Mouse (Mus musculus): Measurements from ENCODE around the gene Trio. TPM values are rescaled to one million over a fixed set of nuclear protein-coding genes. Genes with fewer than 3 reads are reported as not detected.
A peak's percentile ranks its signal among the peaks of the same experiment; 100 is the strongest.

Gene Trio
- polyA plus RNA-seq (2016; fragmentation: Nextera tagmentation; extraction: Ambion mirVana): 24.8 and 28.8 TPM in 2 replicates

DNA sequence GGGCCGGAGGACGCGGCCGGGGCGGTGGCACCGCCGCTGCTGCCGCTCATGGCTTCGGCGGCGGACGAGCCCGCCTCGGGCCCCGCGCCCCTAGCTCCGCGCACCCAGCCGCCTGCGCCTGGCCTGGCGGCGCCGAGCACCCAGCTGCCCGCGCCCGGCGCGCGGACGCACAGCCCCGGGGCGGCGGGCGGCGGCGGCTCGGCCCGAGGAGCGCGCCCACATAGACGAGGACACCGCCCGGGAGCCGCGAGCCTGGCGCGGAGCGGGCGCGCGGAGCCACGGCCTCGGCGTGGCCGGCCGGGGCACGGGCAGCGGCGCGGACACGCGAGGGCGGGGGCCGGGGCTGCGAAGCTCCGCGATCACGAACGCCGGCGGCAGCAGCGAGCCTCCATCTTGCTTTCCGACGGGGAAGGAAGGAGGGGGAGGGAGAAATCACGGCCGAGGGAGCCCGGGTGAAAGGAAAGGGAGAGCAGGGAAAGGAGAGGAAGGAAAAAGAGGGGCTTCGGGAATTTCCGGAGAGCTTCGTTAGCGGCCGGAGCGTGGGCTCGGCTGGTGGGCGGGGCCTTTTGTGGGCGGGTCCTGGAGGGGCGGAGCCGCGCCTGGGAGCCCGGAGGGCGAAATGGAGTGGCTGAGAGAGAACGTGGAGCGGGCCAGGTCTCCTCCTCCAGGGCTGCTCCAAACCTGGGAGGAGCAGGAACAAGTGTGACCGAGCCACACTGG, at the start of gene Trio:
Gene Trio, minus strand, starts transcription at position 402 of the 720 bp plus-strand sequence.
- no peaks in the 10 kb centered on the region for H3K36me3 ChIP-seq (replicated peaks)
- H3K4me3 ChIP-seq: peak within 1 kb of the TSS; percentile 85
- peak; percentile 99 for DNase-seq (ENCODE audit: low spot score)
- WGBS: 6% methylated on average over 94 of the region's 94 CpGs
- peak within 1 kb of the TSS; percentile 96 for H3K27ac ChIP-seq (replicated peaks)
- H3K9me3 ChIP-seq: no peaks in the 10 kb centered on the region
- H3K4me1 ChIP-seq: peaks cover 42% of the 10 kb centered on the region
- peaks cover 11% of the 10 kb centered on the region; the same call in 1 of the 2 replicates for H3K27me3 ChIP-seq (replicated peaks; ENCODE audit: low read depth, poor library complexity, severe bottlenecking)

DNA sequence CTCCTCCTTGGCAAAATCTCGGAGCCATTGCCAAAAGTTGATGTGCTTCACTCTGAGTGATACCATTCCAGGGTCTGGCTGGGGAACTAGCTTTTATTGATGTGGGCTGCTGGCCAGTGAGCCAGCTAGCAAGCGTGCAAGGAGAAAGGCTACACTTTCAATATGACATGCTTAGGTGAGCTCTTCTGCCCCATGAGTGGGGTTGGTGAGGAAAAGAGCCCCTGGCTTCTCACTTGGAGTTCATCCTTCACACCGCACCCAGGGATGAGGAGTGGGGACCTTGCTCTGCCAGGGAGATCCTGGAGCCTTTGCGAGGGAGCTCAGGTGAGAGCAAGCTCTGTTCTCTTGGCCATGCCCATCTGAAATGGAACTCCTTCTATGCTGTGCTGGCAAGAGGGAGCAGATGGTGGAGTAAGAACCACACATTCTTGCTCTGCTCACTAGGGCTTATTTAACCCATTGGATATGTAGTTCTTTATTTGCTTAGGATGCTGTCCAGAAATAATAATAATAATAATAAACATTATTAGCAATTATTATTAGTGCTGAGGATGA, 48.8 kb upstream of the Trio start:
- Histone ChIP-seq H3K27ac (replicated peaks) (no peak overlapping the region), H3K27me3 (replicated peaks; ENCODE audit: low read depth, poor library complexity, severe bottlenecking) (peaks cover 17% of the 10 kb centered on the region), H3K4me3 (no peak overlapping the region), H3K36me3 (replicated peaks) (no peaks in the 10 kb centered on the region), H3K9me3 (no peaks in the 10 kb centered on the region), H3K4me1 (0 out of 2 replicates have a peak, but pooled peaks cover 5% of the 10 kb centered on the region)
- WGBS: 88% methylated on average over 4 of the region's 4 CpGs
- DNase-seq (ENCODE audit: low spot score): no peak

DNA sequence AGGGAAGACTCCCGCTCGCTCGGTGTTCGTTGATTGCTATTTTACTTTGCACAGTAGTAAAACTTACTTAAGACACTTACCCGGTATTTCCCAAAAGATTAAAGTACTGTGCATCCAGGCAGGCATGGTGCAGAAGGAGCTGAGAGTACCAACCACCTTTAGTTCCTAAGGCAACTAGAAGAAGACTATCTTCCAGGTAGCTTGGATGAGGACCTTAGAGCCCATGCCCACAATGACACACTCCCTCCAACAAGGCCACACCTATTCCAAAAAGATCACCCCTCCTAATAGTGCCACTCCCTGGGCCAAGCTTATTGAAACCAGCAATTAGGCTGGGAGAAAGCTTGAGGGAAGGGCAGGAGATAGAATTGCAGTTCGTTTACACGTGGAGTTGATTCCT, 46.0 kb upstream of the Trio start:
- Histone ChIP-seq H3K9me3 (no peaks in the 10 kb centered on the region), H3K4me1 (0 out of 2 replicates have a peak, but pooled peaks cover 5% of the 10 kb centered on the region), H3K27me3 (replicated peaks; ENCODE audit: low read depth, poor library complexity, severe bottlenecking) (peaks cover 17% of the 10 kb centered on the region), H3K27ac (replicated peaks) (no peak overlapping the region), H3K4me3 (no peak overlapping the region), H3K36me3 (replicated peaks) (no peaks in the 10 kb centered on the region)
- DNase-seq (ENCODE audit: low spot score): no peak
- 27% methylated on average over 7 of the region's 7 CpGs for WGBS

DNA sequence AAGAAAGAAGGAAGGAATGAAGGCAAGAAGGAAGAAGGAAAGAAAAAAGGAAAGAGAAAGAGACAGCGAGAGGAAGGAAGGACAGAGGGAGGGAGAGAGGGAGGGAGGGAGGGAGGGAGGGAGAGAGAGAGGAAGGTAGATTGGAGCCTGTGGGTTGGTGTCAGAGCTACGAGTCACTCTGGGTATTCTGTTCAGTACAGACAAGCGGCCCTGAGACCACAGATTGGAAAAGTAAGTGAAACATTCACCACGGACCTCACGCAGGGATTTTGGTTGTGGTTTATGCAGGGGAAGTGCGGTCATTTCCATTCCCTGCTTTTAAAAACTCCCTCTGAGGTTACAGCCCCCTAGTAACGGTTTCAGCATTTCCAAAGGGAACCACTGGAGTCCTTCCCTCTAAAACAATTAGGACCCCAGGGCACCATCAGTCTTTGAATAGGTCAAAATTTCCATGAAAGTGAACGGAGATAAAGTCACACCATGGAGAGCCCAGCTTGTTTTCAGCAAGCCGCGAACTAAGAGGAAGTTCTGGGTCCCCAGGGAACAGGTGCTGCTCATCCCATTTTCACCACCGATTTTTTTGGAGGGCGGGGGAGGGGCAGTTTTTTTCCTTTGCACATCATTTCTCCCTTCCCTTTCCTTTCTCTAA, 45.2 kb upstream of the Trio start:
- no peak for DNase-seq (ENCODE audit: low spot score)
- 3% methylated on average over 12 of the region's 12 CpGs for WGBS
- H3K4me1 ChIP-seq: 0 out of 2 replicates have a peak, but pooled peaks cover 5% of the 10 kb centered on the region
- no peak overlapping the region for H3K27ac ChIP-seq (replicated peaks)
- peak overlapping the region; percentile 23; the same call in 1 of the 2 replicates for H3K4me3 ChIP-seq
- no peaks in the 10 kb centered on the region for H3K36me3 ChIP-seq (replicated peaks)
- H3K9me3 ChIP-seq: no peaks in the 10 kb centered on the region
- H3K27me3 ChIP-seq (replicated peaks; ENCODE audit: low read depth, poor library complexity, severe bottlenecking): peaks cover 17% of the 10 kb centered on the region

DNA sequence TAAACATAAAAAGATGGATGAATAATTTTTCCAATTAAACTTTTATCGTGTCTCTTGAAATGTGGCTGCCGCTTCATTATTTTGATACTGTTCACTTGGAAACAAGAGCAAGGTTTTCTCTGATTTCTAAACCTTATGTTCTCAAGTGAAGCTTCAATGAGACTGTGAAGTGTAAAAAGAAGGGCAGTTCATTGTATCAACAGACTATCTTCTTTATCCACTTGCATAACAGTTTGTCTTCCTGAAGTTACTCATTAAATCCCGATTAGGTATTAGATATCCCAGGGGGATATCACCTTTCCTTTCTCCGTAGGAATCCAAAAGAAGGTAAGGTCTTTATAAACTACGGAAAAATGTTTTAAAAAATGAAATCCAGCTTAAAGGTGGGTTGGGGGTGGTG, 44.6 kb upstream of the Trio start:
- H3K27me3 ChIP-seq (replicated peaks; ENCODE audit: low read depth, poor library complexity, severe bottlenecking): peaks cover 17% of the 10 kb centered on the region
- H3K4me1 ChIP-seq: 0 out of 2 replicates have a peak, but pooled peaks cover 5% of the 10 kb centered on the region
- DNase-seq (ENCODE audit: low spot score): no peak
- WGBS: 57% methylated on average over 5 of the region's 5 CpGs
- no peak overlapping the region for H3K27ac ChIP-seq (replicated peaks)
- H3K36me3 ChIP-seq (replicated peaks): no peaks in the 10 kb centered on the region
- no peak overlapping the region for H3K4me3 ChIP-seq
- no peaks in the 10 kb centered on the region for H3K9me3 ChIP-seq

DNA sequence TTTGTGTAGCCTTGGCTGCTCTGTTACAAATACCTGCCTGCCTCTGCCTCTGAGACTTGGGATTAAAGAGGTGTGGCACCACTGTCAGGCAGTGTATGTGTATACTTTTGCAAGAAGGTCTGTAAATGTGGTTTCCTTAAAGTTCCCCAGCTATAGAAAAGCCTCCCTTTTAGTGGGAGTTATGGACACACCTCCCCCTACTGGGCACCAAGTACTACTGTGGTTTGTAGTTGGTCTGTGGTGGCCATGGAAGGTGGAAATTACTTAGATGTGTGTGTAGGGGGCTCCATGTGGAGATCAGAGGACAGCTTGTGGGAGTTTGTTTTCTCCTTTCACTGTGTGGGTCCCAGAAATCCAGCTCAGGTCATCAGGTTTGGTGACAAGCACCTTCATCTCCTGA, 41.7 kb upstream of the Trio start:
- Histone ChIP-seq H3K4me3 (no peak overlapping the region), H3K27ac (replicated peaks) (no peak overlapping the region), H3K4me1 (0 out of 2 replicates have a peak, but pooled peaks cover 9% of the 10 kb centered on the region), H3K36me3 (replicated peaks) (no peaks in the 10 kb centered on the region), H3K9me3 (no peaks in the 10 kb centered on the region), H3K27me3 (replicated peaks; ENCODE audit: low read depth, poor library complexity, severe bottlenecking) (peaks cover 17% of the 10 kb centered on the region)
- no peak for DNase-seq (ENCODE audit: low spot score)

DNA sequence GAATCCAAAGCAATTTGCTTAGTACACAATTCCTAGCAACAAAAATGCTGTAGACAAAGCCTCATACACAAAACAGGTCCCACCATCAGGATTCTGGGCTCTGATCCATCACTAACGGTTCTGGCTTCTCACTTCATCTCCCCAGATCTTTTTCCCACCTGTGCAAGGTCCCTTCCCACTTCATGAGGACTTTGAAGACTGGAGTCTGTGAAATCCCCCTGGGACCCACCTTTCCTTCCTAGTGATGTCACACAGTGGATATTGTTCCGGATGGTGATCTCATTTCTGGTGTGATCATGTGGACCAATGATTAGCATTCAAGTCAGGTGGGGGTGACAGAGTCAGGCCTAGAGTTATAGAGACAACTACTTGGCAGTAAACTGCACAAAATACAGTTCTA, 40.8 kb upstream of the Trio start:
- no peak overlapping the region for H3K4me3 ChIP-seq
- DNase-seq (ENCODE audit: low spot score): no peak
- 88% methylated on average over 2 of the region's 2 CpGs for WGBS
- peaks cover 13% of the 10 kb centered on the region for H3K27me3 ChIP-seq (replicated peaks; ENCODE audit: low read depth, poor library complexity, severe bottlenecking)
- H3K4me1 ChIP-seq: 0 out of 2 replicates have a peak, but pooled peaks cover 9% of the 10 kb centered on the region
- no peaks in the 10 kb centered on the region for H3K9me3 ChIP-seq
- H3K27ac ChIP-seq (replicated peaks): no peak overlapping the region
- H3K36me3 ChIP-seq (replicated peaks): no peaks in the 10 kb centered on the region

DNA sequence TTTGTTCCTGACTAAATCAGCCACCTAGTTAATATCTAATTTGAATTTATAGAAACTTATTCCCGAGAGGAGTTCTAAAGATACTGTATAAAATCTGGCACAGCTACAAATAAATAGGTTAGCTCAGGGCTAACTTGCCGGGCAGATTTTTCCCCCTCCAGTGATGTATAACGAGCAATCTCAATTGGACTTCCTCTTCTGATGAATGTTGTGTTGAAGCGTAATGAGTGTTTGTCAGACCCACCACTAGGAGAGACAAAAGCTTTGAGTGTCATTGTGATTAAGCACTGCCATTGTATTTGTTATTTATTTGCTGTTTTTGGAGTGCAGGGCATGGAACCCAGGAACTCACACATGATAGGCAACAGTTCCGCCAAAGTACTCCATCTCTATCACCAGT, 39.9 kb upstream of the Trio start:
- H3K4me3 ChIP-seq: no peak overlapping the region
- H3K4me1 ChIP-seq: peaks cover 5% of the 10 kb centered on the region
- H3K36me3 ChIP-seq (replicated peaks): no peaks in the 10 kb centered on the region
- H3K27ac ChIP-seq (replicated peaks): no peak overlapping the region
- peaks cover 4% of the 10 kb centered on the region for H3K27me3 ChIP-seq (replicated peaks; ENCODE audit: low read depth, poor library complexity, severe bottlenecking)
- no peak for DNase-seq (ENCODE audit: low spot score)
- 72% methylated on average over 5 of the region's 5 CpGs for WGBS
- H3K9me3 ChIP-seq: no peaks in the 10 kb centered on the region

DNA sequence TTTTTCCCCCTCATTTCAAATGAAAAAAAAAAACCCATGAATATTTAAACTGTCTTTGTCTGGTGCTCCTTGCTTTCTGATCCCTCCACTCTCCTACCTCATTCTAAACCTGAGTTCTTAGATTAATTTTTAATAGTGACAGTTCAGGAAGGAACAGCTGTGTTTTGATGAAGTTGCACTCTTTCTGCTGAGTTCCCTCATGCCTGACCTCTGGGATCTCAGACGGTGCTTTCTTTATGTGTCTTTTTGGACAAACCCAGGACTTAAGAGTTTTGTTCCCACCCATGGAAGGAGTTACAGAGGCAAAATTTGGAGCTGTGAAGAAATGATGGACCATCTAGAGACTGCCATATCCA, 39.1 kb upstream of the Trio start:
- WGBS: 65% methylated on average over 1 of the region's 1 CpGs
- no peak overlapping the region for H3K27ac ChIP-seq (replicated peaks)
- peaks cover 14% of the 10 kb centered on the region for H3K4me1 ChIP-seq
- DNase-seq (ENCODE audit: low spot score): no peak
- H3K9me3 ChIP-seq: no peaks in the 10 kb centered on the region
- no peak overlapping the region for H3K4me3 ChIP-seq
- no peaks in the 10 kb centered on the region for H3K27me3 ChIP-seq (replicated peaks; ENCODE audit: low read depth, poor library complexity, severe bottlenecking)
- no peaks in the 10 kb centered on the region for H3K36me3 ChIP-seq (replicated peaks)

DNA sequence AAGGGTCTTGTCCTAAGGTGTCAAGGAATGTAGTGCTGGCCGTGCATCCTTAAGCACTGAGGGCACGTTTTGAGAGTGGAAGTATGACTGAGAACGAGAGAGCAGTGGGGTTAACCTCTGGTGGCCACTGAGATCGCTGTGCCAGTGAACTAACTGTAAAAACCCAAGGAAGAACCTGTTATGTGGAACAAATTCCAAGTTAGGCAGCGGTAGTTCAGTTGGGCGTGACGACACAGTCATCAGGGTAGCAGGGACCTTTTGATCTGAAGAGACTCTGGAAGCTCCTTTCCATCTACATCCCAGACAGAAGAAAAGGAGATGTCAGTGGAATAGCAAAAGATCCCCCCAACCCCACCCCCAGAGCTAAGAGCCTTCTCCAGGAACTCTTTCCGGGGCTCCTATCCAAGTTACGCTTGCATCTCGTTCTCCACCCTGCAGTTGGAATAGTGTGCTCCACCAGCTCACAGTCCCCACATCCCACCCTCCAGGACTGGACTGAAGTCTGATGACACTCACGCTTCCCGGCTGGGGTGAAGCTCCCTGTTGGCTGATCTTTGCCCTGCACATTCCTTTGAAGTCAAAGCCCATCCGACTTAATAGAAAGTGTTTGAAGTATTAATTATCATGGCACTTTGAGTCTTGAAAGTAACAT, 38.6 kb upstream of the Trio start:
- no peak for DNase-seq (ENCODE audit: low spot score)
- WGBS: 74% methylated on average over 13 of the region's 13 CpGs

DNA sequence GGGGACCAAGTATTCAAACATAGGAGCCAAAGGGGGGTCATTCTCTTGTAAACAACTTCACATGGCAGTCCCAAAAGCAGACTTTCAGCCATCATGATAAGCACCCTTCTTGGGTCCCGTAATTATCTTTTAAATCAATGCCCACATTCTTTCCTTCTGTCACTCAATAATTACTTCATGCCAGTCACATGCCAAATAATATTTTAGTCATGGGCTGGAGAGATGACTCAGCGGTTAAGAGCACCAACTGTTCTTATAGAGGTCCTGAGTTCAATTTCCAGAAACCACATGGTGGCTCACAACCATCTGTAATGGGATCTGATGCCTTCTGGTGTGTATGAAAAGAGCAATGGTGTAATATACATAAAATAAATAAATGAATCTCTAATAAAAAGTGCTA, 37.8 kb upstream of the Trio start:
- peaks cover 15% of the 10 kb centered on the region for H3K4me1 ChIP-seq
- H3K27ac ChIP-seq (replicated peaks): no peak overlapping the region
- H3K36me3 ChIP-seq (replicated peaks): no peaks in the 10 kb centered on the region
- no peak for DNase-seq (ENCODE audit: low spot score)
- WGBS: 90% methylated on average over 2 of the region's 2 CpGs
- no peaks in the 10 kb centered on the region for H3K9me3 ChIP-seq
- no peak overlapping the region for H3K4me3 ChIP-seq
- H3K27me3 ChIP-seq (replicated peaks; ENCODE audit: low read depth, poor library complexity, severe bottlenecking): no peaks in the 10 kb centered on the region

More for the DNA sequence above, 38.6 kb upstream of the Trio start:
- no peaks in the 10 kb centered on the region for H3K27me3 ChIP-seq (replicated peaks; ENCODE audit: low read depth, poor library complexity, severe bottlenecking)
- no peaks in the 10 kb centered on the region for H3K36me3 ChIP-seq (replicated peaks)
- H3K4me1 ChIP-seq: peaks cover 15% of the 10 kb centered on the region
- no peak overlapping the region for H3K4me3 ChIP-seq
- no peak overlapping the region for H3K27ac ChIP-seq (replicated peaks)
- no peaks in the 10 kb centered on the region for H3K9me3 ChIP-seq

DNA sequence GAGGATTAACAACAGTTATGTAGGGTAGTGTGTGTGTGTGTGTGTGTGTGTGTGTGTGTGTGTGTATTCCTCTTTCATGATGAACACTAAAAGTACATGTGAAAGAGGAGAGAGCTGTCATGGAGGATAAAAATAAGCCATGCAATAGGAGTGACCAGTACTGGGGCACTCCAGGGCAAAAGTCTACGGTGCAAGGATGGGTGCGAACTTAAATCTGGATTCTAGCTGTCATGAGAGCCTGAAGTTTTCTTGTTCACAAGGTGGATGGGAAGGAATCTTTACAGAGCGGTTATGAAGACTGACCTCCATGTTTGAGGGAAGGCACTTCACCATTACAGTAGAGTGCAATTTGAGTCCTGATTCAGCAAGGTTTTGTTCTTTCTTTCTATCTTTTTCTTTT, 36.4 kb upstream of the Trio start:
- no peaks in the 10 kb centered on the region for H3K9me3 ChIP-seq
- H3K36me3 ChIP-seq (replicated peaks): no peaks in the 10 kb centered on the region
- H3K27ac ChIP-seq (replicated peaks): no peak overlapping the region
- no peaks in the 10 kb centered on the region for H3K27me3 ChIP-seq (replicated peaks; ENCODE audit: low read depth, poor library complexity, severe bottlenecking)
- no peak overlapping the region for H3K4me3 ChIP-seq
- WGBS: 92% methylated on average over 3 of the region's 3 CpGs
- H3K4me1 ChIP-seq: peaks cover 15% of the 10 kb centered on the region
- no peak for DNase-seq (ENCODE audit: low spot score)
